Mouse (Mus musculus): ENCODE measurements at regions not wholly inside any gene's neighbourhood (a gene's known extent, or its start where the extent isn't known, plus 50 kb on each side); places are given as distances from the start of the nearest gene placed in this dataset.

DNA sequence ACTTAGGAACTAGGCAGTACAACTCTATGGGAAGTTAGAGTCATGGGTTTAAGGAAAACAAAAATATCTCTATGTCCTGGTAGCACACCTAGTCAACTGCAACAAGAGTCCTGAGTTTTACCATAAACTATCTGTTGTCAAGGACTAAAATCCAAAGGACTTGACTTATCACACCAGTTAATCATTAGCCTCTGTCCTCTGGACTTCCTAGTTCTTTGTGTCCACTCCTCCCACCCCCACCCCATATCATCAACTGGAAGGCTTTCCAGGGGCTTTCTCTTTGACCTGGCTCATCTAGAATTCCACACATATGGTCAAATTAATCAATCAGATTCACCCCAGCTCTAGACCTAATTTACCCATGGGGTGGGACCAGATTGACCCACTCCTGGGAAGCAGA, 78.6 kb upstream of the Fn1 start:
- no peak for DNase-seq

DNA sequence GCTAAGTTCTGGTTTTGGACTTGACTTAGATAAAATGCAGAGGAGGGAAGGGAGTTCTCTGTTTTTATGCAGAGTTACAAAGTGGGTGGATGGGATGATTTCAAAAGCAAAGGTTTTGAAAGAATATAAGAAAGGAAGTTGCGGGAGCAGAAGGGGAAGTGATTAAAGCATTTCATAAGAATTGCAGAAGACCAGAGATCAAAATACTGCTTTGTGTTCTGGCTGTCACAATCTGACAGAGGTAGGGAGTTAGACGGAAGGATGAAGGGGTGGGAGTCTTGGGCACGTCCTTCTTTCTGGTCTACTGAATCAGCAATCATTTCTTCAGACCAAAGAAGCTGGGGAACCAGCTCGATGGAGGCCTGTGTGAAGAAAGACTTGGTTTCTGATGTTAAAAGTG, 78.0 kb upstream of the Fn1 start:
- no peak for DNase-seq

DNA sequence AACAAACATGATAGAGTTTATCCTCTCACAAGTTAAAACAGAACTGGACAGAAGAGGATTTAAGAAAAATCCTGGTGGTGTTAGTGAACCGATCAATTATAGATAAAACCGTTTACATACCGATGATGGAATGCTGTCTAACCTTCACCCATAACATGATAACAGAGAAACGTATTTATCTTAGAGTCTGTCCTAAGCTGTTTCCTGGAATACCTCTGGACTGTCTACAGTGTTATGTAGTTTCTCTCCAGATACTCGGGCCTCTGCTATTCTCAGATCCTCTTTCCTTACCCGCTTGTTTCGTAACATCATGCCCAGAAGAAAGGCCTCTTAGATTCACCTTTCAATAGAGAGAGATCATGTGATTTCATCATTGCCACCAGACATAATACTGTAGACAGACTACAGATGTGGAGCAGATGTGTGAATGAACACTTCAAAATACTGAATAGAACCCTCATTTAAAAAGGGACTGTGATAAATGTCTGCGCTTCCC, 75.9 kb upstream of the Fn1 start:
- no peak for DNase-seq

- DNase-seq: no peak
These were observed 70.8 kb upstream of the Fn1 start for GRCm38 (mm10) chr1:71723816-71724215.

DNA sequence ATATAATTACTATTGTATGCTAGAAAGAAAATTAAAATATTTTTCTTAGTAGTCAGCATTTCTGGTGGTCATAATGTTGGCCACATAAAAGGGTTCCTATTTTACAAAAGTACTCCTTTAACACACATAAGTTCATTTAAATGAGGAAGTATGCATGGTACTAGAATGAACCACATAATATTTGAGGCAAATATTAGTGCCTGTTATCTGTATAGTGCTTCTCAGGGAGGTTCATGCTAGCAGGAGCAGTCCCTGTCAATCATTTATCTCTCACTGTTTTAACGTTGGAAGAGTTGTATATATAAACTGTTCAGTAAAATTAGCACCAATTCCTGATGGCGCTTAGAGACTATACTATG, 70.0 kb upstream of the Fn1 start:
- DNase-seq: no peak

GRCm38 (mm10) chr1:71722211-71723038, 69.4 kb upstream of the Fn1 start:
- no peak for DNase-seq

Measured in lung, postnatal 14 days (tissue).